Comparison of ENCODE assay signal across 7 mouse cellular contexts in the genomic region with DNA sequence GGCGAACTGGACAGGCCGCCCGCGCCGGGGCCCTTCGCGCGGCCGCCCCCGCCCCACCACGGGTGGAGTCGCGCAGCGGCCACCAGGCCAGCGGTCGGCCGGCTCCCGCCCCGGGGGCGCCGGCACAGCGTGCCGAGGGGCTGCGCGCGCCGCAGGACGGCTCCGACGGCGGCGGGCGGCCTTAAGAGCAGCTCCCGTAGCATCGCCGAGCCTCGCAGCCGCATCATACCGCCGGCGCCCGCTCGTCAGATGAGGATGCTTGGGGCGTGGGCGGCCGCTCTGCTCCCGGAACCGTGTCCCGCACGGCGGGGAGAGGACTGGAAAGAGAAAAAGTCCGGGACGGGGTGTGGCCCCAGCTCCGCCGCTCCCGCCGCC. TPM values are rescaled to one million over a fixed set of nuclear protein-coding genes. Genes with fewer than 3 reads are reported as not detected.
DNase-seq lines count a peak whose midpoint lies in the region; ATAC-seq and TF ChIP-seq lines count a peak whose summit lies in the region.

No protein-coding gene starts in this region.

- peak; percentile 76 for ATAC-seq in embryonic facial prominence, embryonic 14.5 days (ENCODE audit: low read depth)
- peak; percentile 70 for ATAC-seq in intestine, embryonic 15.5 days
- peak; percentile 81 for ATAC-seq in neural tube, embryonic 14.5 days (ENCODE audit: low read depth)

- under 1% methylated on average over 57 of the region's 57 CpGs for WGBS in lung, adult 2 months
- WGBS in embryonic facial prominence, embryonic 14.5 days: 0% methylated on average over 8 of the region's 57 CpGs
- WGBS in intestine, embryonic 15.5 days: under 1% methylated on average over 54 of the region's 57 CpGs
- under 1% methylated on average over 39 of the region's 57 CpGs for WGBS in neural tube, embryonic 14.5 days

- peak overlapping the region; percentile 95 for H3K27ac ChIP-seq in embryonic facial prominence, embryonic 14.5 days (replicated peaks; ENCODE audit: low read depth, low read length)
- peak overlapping the region; percentile 97 for H3K27ac ChIP-seq in intestine, embryonic 15.5 days
- H3K27ac ChIP-seq in neural tube, embryonic 14.5 days (ENCODE audit: low read depth, low read length): peak overlapping the region; percentile 96

- H3K27me3 ChIP-seq in embryonic facial prominence, embryonic 14.5 days (replicated peaks; ENCODE audit: control insufficient read depth, insufficient read depth, low read length): no peaks in the 10 kb centered on the region
- H3K27me3 ChIP-seq in intestine, embryonic 15.5 days (replicated peaks): no peaks in the 10 kb centered on the region
- no peaks in the 10 kb centered on the region for H3K27me3 ChIP-seq in neural tube, embryonic 14.5 days (ENCODE audit: control insufficient read depth, insufficient read depth, low read length)

- peak overlapping the region; percentile 67 for H3K4me3 ChIP-seq in lung, adult 2 months (replicated peaks; ENCODE audit: extremely low read depth, low read depth, low read length)
- peak overlapping the region; percentile 93 for H3K4me3 ChIP-seq in embryonic facial prominence, embryonic 14.5 days (ENCODE audit: low read depth, low read length)
- H3K4me3 ChIP-seq in intestine, embryonic 15.5 days (replicated peaks): peak overlapping the region; percentile 98
- H3K4me3 ChIP-seq in neural tube, embryonic 14.5 days (ENCODE audit: low read depth, low read length): peak overlapping the region; percentile 95

- H3K9me3 ChIP-seq in embryonic facial prominence, embryonic 14.5 days (ENCODE audit: control insufficient read depth, low read length): no peaks in the 10 kb centered on the region
- H3K9me3 ChIP-seq in intestine, embryonic 15.5 days: no peaks in the 10 kb centered on the region
- no peaks in the 10 kb centered on the region for H3K9me3 ChIP-seq in neural tube, embryonic 14.5 days (ENCODE audit: control insufficient read depth, low read length)

- no peak for TF ChIP-seq CTCF in lung, adult 2 months (IDR thresholded peaks at IDR 0.05; ENCODE audit: insufficient read depth, low read length)

- H3K4me1 ChIP-seq in lung, adult 2 months (ENCODE audit: control insufficient read depth, insufficient read depth, low read length): peaks cover 3% of the 10 kb centered on the region
- peaks cover 18% of the 10 kb centered on the region for H3K4me1 ChIP-seq in embryonic facial prominence, embryonic 14.5 days (ENCODE audit: control insufficient read depth, insufficient read depth, low read length)
- no peaks in the 10 kb centered on the region for H3K4me1 ChIP-seq in intestine, embryonic 15.5 days (replicated peaks)
- peaks cover 7% of the 10 kb centered on the region; the same call in 1 of the 2 replicates for H3K4me1 ChIP-seq in neural tube, embryonic 14.5 days (ENCODE audit: control insufficient read depth, insufficient read depth, low read length)

- peak overlapping the region; percentile 94 for H3K9ac ChIP-seq in embryonic facial prominence, embryonic 14.5 days (ENCODE audit: low read depth, low read length)
- peak overlapping the region; percentile 91 for H3K9ac ChIP-seq in intestine, embryonic 15.5 days
- peak overlapping the region; percentile 93 for H3K9ac ChIP-seq in neural tube, embryonic 14.5 days (replicated peaks; ENCODE audit: low read depth, low read length)

- H3K4me2 ChIP-seq in embryonic facial prominence, embryonic 14.5 days (ENCODE audit: low read depth, low read length): peak overlapping the region; percentile 87
- peak overlapping the region; percentile 65 for H3K4me2 ChIP-seq in intestine, embryonic 15.5 days (replicated peaks)
- H3K4me2 ChIP-seq in neural tube, embryonic 14.5 days (ENCODE audit: low read depth, low read length): peak overlapping the region; percentile 77

- DNase-seq in lung, adult 2 months: no peak
- no peak for DNase-seq in lung, postnatal 36 days
- DNase-seq in embryonic facial prominence, embryonic 14.5 days (ENCODE audit: low spot score): no peak
- DNase-seq in thymus, postnatal 25 days: no peak
- DNase-seq in urinary bladder, postnatal 25 days (ENCODE audit: low spot score): no peak

- TF ChIP-seq POLR2A in lung, adult 2 months (IDR thresholded peaks at IDR 0.05; ENCODE audit: borderline replicate concordance, extremely low read depth, low read depth, low read length): no peak

- H3K36me3 ChIP-seq in embryonic facial prominence, embryonic 14.5 days (ENCODE audit: control insufficient read depth, insufficient read depth, low read length): no peaks in the 10 kb centered on the region
- no peaks in the 10 kb centered on the region for H3K36me3 ChIP-seq in intestine, embryonic 15.5 days
- no peaks in the 10 kb centered on the region for H3K36me3 ChIP-seq in neural tube, embryonic 14.5 days (ENCODE audit: control insufficient read depth, insufficient read depth, low read length)

RNA-seq across cellular contexts. Expression of gene Gls, which starts 0.3 kb away (rescaled TPM):
- polyA plus RNA-seq in lung, adult 2 months (2012; rRNA removed): 11.1 and 20.0 TPM in 2 replicates
- 38.9 and 39.1 TPM in 2 replicates for polyA plus RNA-seq in embryonic facial prominence, embryonic 14.5 days (2014; fragmentation: Nextera tagmentation; extraction: Ambion mirVana)
- 34.8 and 39.5 TPM in 2 replicates for polyA plus RNA-seq in intestine, embryonic 15.5 days (2015; fragmentation: Nextera tagmentation; extraction: Ambion mirVana)
- polyA plus RNA-seq in neural tube, embryonic 14.5 days (2014; fragmentation: Nextera tagmentation; extraction: Ambion mirVana): 64.3 and 74.1 TPM in 2 replicates
